Mouse (Mus musculus) kidney, postnatal 36 days (tissue): ENCODE data around the gene Usp24.

Experiments used
- DNase-seq, 2 experiments: peaks; one replicate each; pipeline ENCODE4 v3.0.0; 2021 to 2022; ENCODE audit warnings: mixed read lengths in 2 of 2

The Usp24 gene

DNA sequence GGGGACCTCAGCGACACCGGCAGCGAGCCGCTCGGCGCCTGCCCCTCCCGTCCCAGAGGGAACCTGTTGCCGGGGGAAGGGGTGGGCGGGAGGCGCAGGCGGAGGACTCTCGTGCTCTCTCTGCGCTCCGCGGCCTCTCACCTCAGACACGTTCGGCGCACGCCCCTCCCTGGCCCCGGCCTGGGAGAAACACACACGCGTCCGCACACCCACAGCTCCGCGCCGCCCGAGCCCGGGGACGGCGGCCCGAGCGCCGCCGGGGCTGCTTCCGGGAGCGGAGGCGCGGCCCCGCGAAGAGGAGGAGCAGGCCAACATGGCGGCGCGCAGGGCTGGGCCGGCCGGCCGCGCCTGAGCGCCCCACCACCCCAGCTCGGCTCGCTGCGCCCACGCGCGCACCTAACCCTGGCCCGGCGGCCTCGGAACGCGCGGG lies at the start of gene Usp24:
TSS of gene Usp24 (plus strand) at position 293 of the 430 bp plus-strand sequence.
- peak; percentile 78 to 87 for DNase-seq

DNA sequence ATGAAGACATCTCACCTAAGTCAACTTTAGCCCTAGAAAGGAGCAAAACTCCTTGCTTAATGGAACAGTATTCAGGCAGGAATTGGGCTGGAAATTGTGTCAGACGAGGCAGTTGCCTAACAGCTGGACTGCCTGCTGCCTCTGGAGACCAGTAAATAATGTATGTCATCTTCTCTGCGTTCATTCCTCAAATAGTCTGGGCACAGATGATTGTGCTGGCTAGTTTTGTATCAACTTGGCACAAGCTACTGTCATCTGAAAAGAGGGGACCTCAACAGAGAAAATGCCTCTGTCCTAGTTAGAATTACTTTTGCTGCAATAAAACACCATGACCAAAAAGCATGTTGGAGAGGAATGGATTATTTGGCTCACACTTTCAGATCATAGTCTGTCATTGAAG lies 39.1 kb upstream of the Usp24 start:
- no peak for DNase-seq

DNA sequence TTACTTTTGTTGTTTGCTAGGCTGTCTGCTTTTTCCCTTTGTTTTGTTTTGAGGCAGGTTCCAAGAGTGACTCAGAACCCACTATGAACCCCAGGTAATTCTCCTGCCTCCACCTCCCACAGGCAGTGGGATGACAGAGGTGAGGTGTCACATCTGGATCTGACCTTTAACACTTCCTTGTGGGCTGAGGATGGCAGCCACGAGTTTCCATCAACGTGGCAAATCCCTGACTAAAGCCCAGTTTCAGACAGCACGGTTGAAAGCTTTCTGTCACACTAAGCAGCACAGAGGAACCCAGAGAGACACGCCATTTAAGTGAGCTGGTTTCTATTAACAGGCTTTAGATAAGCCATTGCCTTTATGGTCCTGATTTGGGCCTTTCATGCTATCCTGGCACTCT lies 36.8 kb upstream of the Usp24 start:
- peak in 1 of 2 experiments; percentile 11 for DNase-seq

DNA sequence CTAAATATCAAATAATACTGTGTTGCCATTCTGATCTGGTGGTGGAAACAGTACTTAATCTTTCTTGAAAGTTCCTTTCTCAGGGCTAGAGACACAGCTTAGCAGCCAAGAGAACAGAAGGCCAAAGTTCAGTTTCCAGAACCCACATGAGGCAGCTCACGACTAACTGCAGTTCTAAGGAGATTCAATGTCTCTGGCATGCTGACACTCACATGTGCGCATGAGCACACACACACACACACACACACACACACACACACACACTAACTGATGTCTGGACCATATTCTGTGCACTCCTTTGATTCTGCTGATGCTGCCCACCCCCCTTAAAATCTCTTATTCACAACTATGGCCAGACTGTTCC lies 34.9 kb upstream of the Usp24 start:
- peak; percentile 56 to 76 for DNase-seq

DNA sequence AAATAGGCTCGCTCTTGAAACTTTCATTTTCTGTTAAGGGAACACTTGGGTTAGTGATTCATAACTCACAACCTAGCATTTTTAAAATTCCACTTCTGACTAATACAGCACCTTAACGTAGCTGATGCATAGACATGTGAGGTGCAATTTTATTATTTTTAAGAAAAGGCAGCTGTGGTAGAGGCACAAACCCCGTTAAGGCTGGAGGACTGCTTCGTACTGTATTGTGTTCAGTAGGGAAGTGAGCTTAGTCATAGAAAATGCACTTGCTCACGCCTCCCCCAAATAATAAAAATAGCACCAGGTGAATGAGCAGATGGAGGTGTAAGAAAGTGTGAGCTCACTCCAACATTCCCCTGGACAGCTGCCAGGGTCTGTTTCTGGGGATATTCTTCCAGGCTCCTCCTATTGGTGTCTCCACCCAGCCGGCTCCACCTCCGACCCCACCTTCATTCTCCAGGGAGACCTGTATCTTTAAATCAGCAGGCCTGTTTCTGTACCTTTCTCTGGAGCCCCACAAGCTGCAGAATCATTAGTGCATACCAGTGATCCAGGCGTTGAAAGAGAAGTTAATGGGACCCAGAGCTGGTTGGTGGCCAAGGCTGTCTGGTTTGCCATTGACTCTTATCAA lies 34.4 kb upstream of the Usp24 start:
- DNase-seq, result peak; percentile 84

DNA sequence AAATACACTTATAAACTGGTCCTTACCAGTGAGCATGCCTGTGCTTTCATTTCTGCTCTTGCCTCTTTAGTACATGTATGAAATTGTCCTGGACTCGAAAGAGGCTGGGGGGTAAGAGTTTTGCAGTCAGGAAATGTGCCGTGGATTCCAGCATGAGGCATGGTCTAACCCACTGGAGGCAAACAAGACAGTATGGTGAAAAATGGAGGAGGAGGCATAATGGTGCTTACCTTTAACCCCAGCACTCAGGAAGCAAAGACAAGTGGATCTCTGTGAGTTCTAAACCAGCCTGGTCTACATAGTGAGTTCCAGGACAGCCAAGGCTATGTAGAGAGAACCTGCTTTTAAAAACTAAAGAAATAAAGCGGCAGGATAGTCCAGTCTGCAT lies 33.9 kb upstream of the Usp24 start:
- no peak for DNase-seq

DNA sequence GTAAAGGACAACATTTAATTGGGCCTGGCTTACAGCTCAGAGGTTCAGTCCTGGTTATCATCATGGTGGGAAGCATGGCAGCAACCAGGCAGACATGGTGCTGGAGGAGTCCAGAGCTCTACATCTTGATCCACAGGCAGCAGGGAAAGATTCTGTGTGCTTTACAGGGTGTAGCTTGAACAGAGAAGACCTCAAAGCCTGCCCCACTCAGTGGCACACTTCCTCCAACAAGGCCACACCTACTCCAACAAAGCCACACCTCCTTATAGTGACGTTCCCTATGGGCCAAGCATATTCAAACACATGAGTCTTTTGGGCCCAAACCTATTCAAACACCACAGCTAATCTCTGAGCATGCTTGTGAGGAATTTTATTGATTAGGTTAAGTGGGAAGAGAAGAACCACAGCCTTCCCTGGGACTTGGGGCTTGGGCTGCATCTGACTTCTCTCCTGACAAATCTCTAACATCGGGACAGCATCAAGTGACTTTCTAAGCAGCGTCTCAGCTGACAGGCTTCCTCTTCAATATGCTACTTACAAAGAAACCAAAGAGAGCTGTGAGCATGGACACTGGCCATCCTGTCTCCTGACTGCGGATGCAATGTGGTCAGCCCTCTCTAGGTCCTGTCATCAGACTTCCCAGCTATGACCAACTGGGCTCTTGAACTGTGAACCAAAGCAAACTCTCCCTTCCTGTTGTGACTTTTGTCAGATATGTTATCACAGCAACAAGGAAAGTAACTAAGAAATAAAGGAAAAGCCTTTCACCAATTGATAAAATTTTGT lies 28.9 kb upstream of the Usp24 start:
- DNase-seq, result no peak

DNA sequence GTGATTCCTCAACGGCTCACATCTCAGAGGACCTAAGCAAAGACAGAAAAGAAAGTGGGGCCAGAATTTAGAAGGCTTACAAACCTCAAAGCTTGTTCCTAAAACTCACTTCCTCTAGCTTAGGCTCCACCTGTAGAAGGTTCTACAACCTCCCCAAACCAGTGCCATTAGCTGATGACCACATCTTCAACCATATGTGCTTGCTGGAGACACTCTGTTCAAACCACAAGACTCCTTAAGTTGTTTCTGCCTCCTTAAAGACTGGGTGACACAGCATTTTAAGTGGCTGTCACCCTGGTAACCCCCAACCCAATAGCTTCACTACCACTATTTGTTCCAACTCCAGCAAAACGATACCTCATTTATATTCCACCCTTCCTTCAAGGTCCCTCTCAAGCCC lies 25.8 kb upstream of the Usp24 start:
- DNase-seq, result no peak

DNA sequence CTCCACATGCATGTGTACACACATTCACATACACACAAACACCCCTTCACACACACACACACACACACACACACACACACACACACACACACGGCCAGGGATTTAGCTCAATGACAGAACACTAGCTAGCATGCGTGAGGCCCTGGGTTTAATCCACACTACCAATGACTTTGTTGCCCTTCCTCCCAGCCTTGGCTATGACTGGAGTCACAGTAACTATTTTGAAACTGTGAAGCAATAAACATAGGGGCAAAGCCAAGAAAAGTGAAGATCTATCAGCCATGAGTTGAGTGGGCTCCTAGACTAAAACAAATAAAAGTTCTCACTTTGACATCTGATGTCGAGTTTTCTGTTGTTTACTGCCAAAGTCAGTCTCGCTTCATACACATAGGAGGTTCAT lies 23.2 kb upstream of the Usp24 start:
- no peak for DNase-seq

DNA sequence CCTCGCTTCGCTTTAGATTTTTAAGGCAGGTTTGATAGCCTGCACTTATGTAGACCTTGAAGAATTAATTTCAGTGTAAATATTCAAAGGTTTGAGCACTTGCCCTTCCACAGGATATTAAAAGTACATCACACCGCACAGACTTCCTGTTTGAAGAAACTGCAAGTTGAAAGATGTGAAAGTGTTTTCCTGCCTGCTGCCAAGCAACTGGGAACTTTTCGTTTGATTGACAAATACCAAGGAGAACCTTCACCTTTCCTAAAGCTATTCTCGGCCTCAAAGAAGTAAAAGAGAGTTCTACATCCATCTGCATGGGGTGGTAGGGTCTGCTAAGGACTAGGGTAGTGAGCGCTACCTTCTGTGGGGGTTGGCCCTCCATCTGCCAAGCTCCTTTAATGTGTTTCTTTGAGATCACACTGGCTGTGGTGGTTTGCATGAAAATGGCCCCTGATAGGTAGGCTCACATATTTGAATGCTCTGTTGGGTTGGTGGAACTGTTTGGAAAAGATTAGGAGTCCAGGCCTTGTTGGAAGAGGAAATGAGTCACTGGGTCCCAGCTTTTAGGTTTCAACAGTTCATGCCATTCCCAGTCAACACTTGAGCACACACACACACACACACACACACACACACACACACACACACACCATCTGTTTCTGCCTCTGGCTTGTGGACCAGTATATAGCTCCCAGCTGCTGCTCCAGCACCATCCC lies 22.5 kb upstream of the Usp24 start:
- DNase-seq, result no peak

DNA sequence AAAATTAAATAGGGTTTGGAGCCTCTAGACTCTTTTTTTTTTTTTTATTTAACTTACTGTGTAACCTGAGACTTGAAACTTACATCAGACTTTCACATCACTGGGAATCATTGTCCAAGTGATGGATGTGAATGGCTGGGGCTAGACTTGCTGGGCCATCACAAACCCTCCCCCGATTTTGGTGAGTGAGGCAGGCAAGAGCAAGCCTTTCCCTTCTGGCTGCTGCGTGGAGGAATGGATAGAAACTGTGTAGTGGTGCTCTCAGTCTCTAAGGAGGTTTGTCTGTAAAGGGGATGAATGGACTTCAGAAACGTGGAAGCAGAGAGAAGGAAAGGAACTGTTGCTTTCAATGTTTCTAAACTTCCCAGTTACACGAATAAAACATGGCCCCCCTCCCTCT lies 20.3 kb upstream of the Usp24 start:
- no peak for DNase-seq

DNA sequence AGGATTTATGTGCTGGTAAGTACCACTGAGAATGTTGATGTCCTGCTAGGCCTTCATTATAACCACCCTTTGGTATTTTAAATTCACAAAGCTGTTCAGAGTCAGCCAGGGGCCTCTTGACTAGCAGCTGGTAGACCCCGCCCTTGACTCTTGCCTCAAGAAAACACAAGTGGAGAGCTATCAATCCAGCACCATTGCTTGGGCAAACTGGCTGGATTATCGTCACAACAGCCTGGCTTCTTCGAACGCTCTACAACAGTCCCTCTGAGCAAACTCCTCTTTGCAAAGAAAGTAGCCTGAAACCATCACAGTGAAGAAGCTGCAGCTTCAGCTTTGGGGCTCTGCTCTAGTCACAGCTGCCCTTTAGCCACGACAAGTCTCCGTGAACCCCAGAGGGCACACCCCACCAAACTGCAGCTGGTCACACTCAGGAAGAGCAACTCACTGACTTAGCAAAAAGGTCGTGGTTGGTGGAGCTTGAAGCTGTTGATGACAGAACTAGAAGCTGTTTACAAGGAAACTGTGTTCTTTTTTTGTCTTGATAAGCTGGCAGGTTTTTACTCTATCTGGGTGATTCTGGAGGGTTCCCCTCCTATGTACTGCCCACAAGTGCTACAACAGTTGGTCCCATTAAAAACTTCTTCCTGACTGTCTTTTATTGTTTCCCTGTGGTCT lies 19.5 kb upstream of the Usp24 start:
- no peak for DNase-seq

DNA sequence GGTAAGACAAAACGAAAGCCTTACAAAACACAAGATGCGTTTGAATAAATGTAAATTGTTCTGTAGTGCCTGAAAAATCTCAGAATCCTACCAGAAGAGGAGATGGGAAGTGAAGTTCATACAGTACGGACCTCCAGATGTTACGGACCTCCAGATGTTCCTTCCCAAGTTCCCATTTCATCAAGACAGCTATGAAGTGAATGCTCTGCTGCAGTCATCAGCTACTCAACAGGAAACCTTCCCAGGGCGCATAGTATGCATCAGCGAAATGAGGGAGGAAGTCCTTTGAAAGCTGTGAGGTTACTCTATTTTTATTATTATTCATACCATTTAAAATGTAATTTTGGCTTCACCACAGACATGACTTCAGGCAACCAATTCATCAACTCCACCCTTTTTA lies 14.7 kb upstream of the Usp24 start:
- no peak for DNase-seq

DNA sequence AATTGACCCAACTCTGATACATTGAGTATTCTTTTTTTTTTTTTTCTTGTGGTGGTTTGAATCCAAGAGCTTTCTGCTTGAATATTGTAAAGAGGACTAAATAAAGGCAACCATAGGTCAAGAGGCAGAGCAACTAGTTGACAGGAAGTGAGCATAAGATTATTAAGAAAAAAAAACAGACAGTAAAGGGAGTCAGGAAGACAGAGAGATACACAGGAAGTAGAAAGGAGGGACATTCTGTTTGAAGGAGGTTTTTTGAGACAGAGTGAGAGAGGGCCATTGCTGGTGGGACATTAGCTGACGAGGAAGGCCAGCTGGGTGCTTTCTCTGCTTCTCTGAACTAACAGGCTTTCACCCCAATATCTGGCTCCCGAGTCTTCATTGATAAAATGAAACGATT lies 7.9 kb upstream of the Usp24 start:
- DNase-seq, result no peak

DNA sequence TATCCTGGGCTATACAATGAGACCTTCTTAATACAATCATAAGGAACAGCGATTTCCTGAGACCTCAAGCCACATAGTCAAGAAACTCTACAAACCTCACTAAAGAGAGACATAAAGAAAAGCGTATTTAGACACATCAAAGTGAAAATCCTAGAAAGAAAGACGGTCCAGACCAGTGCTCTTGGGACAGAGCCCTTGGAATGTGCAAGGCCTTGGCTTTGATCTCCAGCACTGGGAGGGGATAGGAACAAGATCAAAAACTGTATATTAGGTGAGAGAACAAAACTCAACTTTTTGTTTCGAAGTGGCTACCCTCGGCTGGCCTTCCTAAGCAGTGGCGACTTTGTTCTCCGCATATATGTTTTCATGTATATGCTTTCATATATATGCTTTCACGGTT lies 3.4 kb upstream of the Usp24 start:
- DNase-seq, result no peak

DNA sequence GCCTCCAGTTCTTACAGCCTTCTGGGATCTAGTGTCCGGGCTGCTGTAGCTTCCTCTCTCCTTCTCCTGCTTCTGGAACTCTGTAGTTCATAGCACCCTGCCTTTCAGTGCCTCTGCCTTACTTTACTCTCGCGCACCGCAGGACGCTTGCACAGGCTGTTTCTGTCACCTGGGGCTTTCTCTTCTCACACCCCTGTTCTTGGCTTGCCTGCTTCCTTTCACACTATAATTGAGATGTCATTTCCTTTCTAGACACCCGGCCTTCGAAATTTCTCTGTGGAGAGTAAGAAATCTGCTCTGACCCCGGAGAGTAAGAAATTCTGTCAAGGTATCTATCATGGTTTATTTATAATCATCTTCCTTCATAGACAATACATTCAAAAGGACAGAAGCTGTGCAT lies 2.9 kb upstream of the Usp24 start:
- no peak for DNase-seq

DNA sequence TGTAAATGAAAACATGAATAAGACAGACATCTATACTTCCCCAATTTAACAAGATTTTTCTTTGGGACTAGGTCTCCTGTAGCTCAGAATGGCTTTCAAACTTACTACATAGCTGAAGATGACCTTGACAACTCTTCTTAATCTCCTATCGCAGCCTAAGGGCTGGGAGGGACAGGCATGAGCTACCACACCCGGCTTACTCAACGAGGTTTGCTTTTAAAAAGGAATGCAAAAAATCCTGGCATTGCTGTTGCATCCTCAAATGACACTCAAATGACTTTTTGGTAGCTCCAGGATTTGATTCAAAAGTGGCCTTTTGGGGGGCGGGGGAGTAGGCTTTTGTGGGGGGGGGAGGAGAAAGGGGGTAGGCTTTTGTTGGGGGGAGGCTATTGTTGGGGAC lies 2.1 kb upstream of the Usp24 start:
- no peak for DNase-seq

DNA sequence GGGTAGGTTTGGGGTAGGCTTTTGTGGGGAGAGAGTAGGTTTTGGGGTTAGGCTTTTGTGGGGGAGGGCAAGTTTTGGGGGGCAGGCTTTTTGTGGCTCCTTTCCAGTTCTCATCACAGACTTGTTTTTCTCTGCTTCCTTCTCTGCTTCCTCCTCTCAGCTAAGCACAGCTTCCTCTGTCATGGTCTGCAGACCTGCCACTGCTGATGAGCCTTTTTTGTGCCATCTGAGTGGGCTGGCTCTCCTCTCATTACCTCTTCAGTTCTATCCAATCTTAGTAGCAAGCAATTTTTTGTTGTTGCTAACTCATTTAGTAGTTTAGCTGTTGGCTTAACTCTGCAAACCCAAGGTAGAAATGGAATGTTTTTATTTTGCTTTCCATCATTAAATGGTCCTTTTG lies 1.7 kb upstream of the Usp24 start:
- no peak for DNase-seq

DNA sequence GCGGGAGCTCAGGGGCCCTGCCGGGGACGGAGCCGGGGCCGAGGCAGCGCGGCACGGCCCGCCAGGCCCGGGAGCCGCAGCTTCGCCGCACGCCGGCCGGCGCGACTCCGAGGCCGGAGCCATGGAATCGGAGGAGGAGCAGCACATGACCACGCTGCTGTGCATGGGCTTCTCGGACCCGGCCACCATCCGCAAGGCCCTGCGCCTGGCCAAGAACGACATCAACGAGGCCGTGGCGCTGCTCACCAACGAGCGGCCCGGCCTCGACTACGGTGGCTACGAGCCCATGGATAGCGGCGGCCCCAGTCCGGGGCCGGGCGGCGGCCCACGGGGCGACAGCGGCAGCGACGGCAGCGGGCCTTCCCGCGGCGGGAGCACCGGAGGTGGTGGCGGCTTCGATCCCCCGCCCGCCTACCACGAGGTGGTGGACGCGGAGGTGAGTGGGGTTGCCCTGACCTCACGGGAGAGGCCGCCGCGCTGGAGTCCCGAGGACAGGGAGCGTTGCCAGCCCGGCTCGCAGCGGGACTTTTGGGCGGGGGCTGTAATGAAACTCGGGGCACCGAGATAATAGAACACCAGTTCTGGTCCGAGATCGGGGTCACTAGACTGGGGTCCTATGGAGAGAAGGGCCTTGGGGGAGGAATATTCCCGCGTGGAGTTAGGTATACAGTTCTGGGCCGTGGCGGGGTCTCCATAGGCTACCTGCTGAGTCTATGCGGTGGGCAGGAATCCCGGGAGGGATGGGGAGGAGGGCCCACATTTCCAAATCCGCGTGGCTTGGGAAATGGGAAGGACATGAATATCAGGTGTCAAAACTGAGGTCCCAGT lies 552 bp downstream of the Usp24 start:
- DNase-seq, result peak in 1 of 2 experiments; percentile 77

DNA sequence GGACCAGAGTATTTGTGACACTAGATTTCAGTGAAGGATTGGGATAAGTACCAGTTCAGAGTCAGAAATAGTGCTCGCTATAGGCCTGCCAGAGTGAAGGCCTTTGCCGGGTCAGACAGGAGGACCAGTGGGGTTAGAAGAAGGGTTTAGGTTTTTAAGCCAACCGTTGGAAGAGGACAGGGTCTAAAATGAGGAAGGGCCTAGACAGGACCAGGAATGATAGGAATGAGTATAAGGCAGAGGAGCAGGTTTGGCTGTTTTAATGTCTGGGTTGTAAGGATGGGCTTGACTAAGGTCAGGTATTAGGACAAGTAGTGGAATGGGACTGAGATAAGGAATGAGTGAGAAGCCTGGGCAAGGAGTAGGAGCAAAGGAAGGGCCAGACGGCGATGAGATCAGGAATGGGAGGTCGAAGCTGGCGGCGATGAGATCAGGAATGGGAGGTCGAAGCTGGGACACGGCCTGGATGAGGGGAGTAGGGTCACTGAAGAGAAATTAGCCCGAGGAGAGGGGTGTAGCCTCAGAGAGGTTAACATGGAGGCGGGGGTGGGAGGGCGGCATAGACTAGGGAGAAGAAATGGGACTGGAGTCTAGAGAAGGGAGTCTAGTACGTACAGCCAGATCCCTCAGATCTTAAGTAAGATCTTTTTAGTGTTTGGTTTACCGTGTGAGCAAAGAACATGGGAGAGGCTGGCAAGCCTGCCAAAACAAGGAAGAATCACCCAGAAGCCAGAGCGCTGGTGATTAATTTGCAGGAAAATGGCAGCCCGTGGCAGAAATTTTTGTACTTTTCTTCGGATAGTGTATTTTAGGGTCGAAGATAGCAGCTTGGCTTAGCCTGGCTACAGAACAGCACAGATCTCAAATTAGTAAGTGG lies 1.4 kb downstream of the Usp24 start:
- DNase-seq, result peak in 1 of 2 experiments; percentile 38

DNA sequence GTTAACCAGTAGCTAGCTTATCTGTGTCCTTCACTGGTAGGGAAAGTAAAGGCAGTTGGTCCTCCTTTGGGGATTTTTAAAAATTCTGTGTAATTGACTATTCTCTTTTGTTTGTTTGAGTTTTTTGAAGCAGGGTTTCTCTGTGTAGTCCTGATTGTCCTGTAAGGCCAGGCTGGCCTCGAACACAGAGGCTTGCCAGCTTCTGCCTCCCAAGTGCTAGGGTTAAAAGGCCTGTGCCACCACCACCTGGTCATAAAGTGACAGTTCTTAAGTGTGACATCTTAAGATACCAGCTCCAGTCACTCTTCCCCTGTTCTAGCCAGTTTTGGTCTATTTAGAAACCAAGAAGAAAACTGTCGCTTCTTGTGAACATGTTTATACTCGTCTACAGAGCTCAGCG lies 2.2 kb downstream of the Usp24 start:
- peak in 1 of 2 experiments; percentile 34 for DNase-seq

DNA sequence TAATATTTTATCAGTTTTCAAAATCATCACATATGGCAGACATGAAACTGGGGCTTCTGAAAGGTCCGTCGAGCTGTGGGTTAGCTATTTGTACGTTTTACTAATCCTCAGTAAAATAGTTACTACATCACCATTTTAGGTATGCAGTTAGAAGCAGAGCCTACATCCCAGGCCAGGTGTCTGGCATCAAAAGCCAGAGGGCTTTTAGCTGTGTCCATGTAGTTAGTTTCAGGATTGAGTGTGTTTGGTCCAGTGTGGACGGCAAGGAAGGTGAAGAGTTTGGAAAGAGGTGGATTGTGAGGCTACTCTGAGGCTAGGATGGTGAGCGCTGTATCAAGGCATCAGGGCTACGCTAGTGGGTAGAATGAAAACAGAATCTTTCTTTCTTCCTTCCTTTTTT lies 3.0 kb downstream of the Usp24 start:
- no peak for DNase-seq
